Mouse (Mus musculus) lung, embryonic 15.5 days (tissue): ENCODE results near the gene Ngfr. TPM values are rescaled to one million over a fixed set of nuclear protein-coding genes. Genes with fewer than 3 reads are reported as not detected.

Source experiments
- ATAC-seq: fragments of 200-750 bp; cut with Nextera tagmentation; 2 replicates; pipeline ENCODE4 v1.8.0; 2017; ENCODE audit warnings: moderate number of reproducible peaks, borderline replicate concordance; ENCODE audit not compliant: low FRiP score, low TSS enrichment; ENCODE audit errors: extremely low read depth
- H3K27ac ChIP-seq: fragments of 300-500 bp; sonication (generic); 2 replicates; pipeline ENCODE4 v1.5.1; 2015; ENCODE audit warnings: moderate library complexity, mild to moderate bottlenecking, inconsistent platforms
- H3K27me3 ChIP-seq: fragments of 300-500 bp; sonication (generic); 2 replicates; pipeline ENCODE4 v1.6.1; 2015; ENCODE audit warnings: inconsistent platforms
- H3K36me3 ChIP-seq: fragments of 300-500 bp; sonication (generic); 2 replicates; pipeline ENCODE4 v1.6.1; 2015; ENCODE audit warnings: inconsistent platforms
- H3K4me1 ChIP-seq: fragments of 300-500 bp; sonication (generic); 2 replicates; pipeline ENCODE4 v1.6.1; 2015; ENCODE audit warnings: inconsistent platforms
- H3K4me2 ChIP-seq: fragments of 300-500 bp; sonication (generic); 2 replicates; pipeline ENCODE4 v1.6.1; 2015; ENCODE audit warnings: inconsistent platforms, mild to moderate bottlenecking, moderate library complexity
- H3K4me3 ChIP-seq: fragments of 300-500 bp; sonication (generic); 2 replicates; pipeline ENCODE4 v1.5.1; 2015; ENCODE audit warnings: mild to moderate bottlenecking, inconsistent platforms
- H3K9ac ChIP-seq: fragments of 300-500 bp; sonication (generic); 2 replicates; pipeline ENCODE4 v1.6.1; 2015; ENCODE audit warnings: inconsistent platforms
- H3K9me3 ChIP-seq: fragments of 300-500 bp; sonication (generic); 2 replicates; pipeline ENCODE4 v1.6.1; 2016; ENCODE audit warnings: inconsistent platforms
- WGBS: fragments of 180-500 bp; shearing (Covaris S2); methylation state at CpG from one replicate; pipeline ENCODE4 v1.1.7; 2015; 5-methylcytosine and 5-hydroxymethylcytosine counted together
- polyA plus RNA-seq: library from polyadenylated mRNA; unstranded; fragments of >200 nt; fragmentation: Nextera tagmentation; extraction: Ambion mirVana; gene quantifications from 2 replicates; pipeline ENCODE4 v1.2.1, GENCODE M21; 2015

The Ngfr gene
- 3.4 and 5.1 TPM in 2 replicates for polyA plus RNA-seq

GRCm38 (mm10) chr11:95587423-95587951 is at the start of gene Ngfr:
Gene Ngfr (minus strand): TSS chr11:95587735.
- Histone ChIP-seq H3K27me3 (peaks cover 77% of the 10 kb centered on the region), H3K27ac (no peak within 1 kb of the TSS), H3K9ac (no peak within 1 kb of the TSS), H3K36me3 (no peaks in the 10 kb centered on the region), H3K4me2 (peak within 1 kb of the TSS; percentile 71), H3K4me3 (peak within 1 kb of the TSS; percentile 36), H3K9me3 (no peaks in the 10 kb centered on the region), H3K4me1 (peaks cover 26% of the 10 kb centered on the region)
- peak; percentile 71 for ATAC-seq
- WGBS, result under 1% methylated on average over 32 of the region's 39 CpGs

GRCm38 (mm10) chr11:95635030-95635429 is 47.5 kb upstream of the Ngfr start:
- Histone ChIP-seq H3K9ac (no peak overlapping the region; the same call in 1 of the 2 replicates), H3K4me3 (no peak overlapping the region), H3K9me3 (no peaks in the 10 kb centered on the region), H3K4me1 (peaks cover 16% of the 10 kb centered on the region), H3K27me3 (no peaks in the 10 kb centered on the region), H3K27ac (no peak overlapping the region), H3K36me3 (no peaks in the 10 kb centered on the region), H3K4me2 (no peak overlapping the region)
- no peak for ATAC-seq
- WGBS, result 18% methylated on average over 2 of the region's 2 CpGs

- Histone ChIP-seq H3K9me3 (no peaks in the 10 kb centered on the region), H3K4me1 (peaks cover 16% of the 10 kb centered on the region), H3K4me3 (no peak overlapping the region), H3K36me3 (no peaks in the 10 kb centered on the region), H3K27me3 (peaks cover 5% of the 10 kb centered on the region), H3K4me2 (no peak overlapping the region), H3K9ac (no peak overlapping the region), H3K27ac (no peak overlapping the region)
- WGBS, result 68% methylated on average over 2 of the region's 2 CpGs
- no peak for ATAC-seq
Observed at GRCm38 (mm10) chr11:95633512-95634000, 46.0 kb upstream of the Ngfr start.

GRCm38 (mm10) chr11:95632474-95632873 is 44.9 kb upstream of the Ngfr start:
- no peak overlapping the region for H3K27ac ChIP-seq
- WGBS, result 66% methylated on average over 6 of the region's 6 CpGs

DNA sequence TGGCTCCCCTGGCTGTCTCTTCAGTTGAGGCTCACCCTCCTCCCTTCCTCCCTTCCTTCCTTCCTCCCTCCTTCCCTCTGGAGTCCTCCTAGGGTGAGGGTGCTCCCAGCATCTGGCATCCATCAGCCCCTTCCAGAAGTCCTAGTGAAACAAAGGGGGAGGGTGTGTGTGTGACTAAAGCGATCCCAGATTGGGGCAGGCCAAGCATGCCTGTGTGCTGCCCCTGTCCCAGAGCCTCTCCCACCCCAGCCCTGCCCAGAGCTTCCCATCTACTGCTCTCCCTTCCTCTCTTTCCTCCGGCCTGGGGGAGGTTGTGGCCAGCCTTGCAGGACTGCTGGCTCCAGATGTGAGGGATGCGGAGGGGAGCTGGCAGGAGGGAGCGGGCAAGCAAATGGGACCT is 43.8 kb upstream of the Ngfr start:
- Histone ChIP-seq H3K36me3 (no peaks in the 10 kb centered on the region), H3K4me2 (no peak overlapping the region), H3K27ac (peak overlapping the region; percentile 41), H3K4me1 (peaks cover 16% of the 10 kb centered on the region), H3K9me3 (no peaks in the 10 kb centered on the region), H3K4me3 (no peak overlapping the region), H3K27me3 (peaks cover 9% of the 10 kb centered on the region), H3K9ac (no peak overlapping the region)
- 43% methylated on average over 4 of the region's 4 CpGs for WGBS
- ATAC-seq, result peak; percentile 68

More at GRCm38 (mm10) chr11:95632474-95632873, 44.9 kb upstream of the Ngfr start:
- H3K9ac ChIP-seq, result no peak overlapping the region
- H3K27me3 ChIP-seq, result peaks cover 9% of the 10 kb centered on the region
- ATAC-seq, result no peak
- H3K4me2 ChIP-seq, result no peak overlapping the region
- H3K4me3 ChIP-seq, result no peak overlapping the region
- H3K9me3 ChIP-seq, result no peaks in the 10 kb centered on the region
- H3K4me1 ChIP-seq, result peaks cover 16% of the 10 kb centered on the region
- H3K36me3 ChIP-seq, result no peaks in the 10 kb centered on the region

GRCm38 (mm10) chr11:95630558-95630957 is 43.0 kb upstream of the Ngfr start:
- Histone ChIP-seq H3K27me3 (peaks cover 9% of the 10 kb centered on the region), H3K4me3 (no peak overlapping the region), H3K4me1 (peaks cover 16% of the 10 kb centered on the region), H3K9ac (no peak overlapping the region), H3K4me2 (no peak overlapping the region), H3K27ac (no peak overlapping the region), H3K9me3 (no peaks in the 10 kb centered on the region), H3K36me3 (no peaks in the 10 kb centered on the region)
- WGBS, result 87% methylated on average over 6 of the region's 6 CpGs
- ATAC-seq, result no peak

DNA sequence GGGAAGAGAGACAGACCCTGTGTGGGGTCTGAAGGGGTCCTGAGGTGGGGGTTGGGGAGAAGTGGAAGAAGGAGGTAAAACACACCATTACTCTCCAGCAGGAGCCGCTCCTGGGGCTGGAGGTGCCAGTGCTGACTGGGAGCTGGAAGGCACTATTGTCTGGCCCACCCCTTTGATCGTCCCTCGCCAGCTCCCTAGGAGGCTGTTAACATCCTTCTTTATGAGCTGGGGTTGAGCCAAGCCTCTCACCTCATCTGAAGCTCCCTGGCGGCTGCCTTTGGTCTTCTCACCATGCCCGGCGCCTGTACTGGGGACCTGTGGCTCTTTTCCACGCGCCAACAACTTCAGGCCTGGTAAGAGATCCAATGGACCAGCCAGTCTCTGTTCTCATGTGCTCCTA is 34.9 kb upstream of the Ngfr start:
- Histone ChIP-seq H3K9me3 (no peaks in the 10 kb centered on the region), H3K36me3 (no peaks in the 10 kb centered on the region), H3K4me2 (no peak overlapping the region), H3K27me3 (no peaks in the 10 kb centered on the region; the same call in 1 of the 2 replicates), H3K27ac (no peak overlapping the region), H3K4me3 (no peak overlapping the region), H3K9ac (no peak overlapping the region), H3K4me1 (peaks cover 23% of the 10 kb centered on the region)
- 36% methylated on average over 8 of the region's 8 CpGs for WGBS
- ATAC-seq, result no peak

GRCm38 (mm10) chr11:95621541-95622130 is 34.1 kb upstream of the Ngfr start:
- Histone ChIP-seq H3K9me3 (no peaks in the 10 kb centered on the region), H3K27me3 (no peaks in the 10 kb centered on the region; the same call in 1 of the 2 replicates), H3K4me2 (no peak overlapping the region), H3K4me1 (peaks cover 24% of the 10 kb centered on the region), H3K4me3 (no peak overlapping the region), H3K36me3 (no peaks in the 10 kb centered on the region), H3K27ac (no peak overlapping the region), H3K9ac (no peak overlapping the region)
- WGBS, result 47% methylated on average over 9 of the region's 9 CpGs
- no peak for ATAC-seq

DNA sequence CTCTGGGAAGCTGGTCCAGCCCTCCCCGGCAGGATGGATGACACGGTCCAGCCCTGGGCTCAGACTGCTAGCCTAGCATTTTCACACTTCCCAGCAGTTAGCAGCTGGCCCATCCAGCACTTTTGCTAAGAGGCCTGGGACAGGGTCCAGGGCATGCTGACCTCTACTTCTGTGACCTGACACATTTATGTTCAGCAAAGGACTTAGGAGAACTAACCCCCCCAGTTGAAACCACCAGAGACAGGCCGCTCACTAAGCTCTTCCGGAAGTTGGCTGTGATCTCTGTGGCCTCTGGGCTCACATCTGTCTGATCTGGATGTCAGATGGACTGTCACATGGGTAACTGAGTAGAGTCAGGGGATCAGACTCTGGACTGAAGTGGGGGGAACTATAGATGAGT is 33.5 kb upstream of the Ngfr start:
- Histone ChIP-seq H3K27me3 (no peaks in the 10 kb centered on the region; the same call in 1 of the 2 replicates), H3K4me3 (no peak overlapping the region), H3K9ac (no peak overlapping the region), H3K36me3 (no peaks in the 10 kb centered on the region), H3K4me2 (no peak overlapping the region), H3K27ac (no peak overlapping the region), H3K4me1 (peaks cover 24% of the 10 kb centered on the region), H3K9me3 (no peaks in the 10 kb centered on the region)
- ATAC-seq, result 0 out of 2 replicates have a peak, but pooled peaks have one; percentile 20
- 47% methylated on average over 4 of the region's 4 CpGs for WGBS

DNA sequence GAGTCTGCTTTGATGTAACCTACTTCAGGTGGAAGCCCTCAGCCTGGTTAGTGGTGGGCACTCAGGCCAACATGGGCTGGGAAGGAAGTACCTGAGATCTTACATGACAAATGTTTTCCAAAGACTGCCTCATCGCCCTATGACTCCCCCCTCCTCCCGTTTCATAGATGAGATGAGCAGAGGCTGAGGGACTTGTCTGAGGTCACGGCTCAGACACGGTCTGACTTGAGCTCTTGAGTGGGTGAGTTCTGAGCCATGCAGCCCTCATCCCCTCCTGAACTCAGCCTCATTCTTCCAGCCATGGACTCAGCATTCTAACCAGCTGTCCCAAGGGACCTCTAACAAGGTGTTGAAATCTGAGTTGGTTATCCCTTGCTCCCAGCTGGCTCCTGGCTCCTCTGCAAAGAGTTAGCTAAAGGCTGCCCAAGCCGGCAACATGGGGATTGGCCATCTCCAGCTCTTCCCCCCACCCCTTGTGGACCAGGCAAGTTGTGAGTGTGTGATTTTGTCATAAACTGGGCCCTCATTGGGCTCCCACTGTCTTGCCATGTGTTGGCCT is 32.4 kb upstream of the Ngfr start:
- H3K27ac ChIP-seq, result no peak overlapping the region
- no peak overlapping the region for H3K9ac ChIP-seq
- no peak for ATAC-seq
- H3K36me3 ChIP-seq, result no peaks in the 10 kb centered on the region
- H3K4me2 ChIP-seq, result no peak overlapping the region
- WGBS, result 89% methylated on average over 5 of the region's 5 CpGs
- peaks cover 24% of the 10 kb centered on the region for H3K4me1 ChIP-seq
- H3K4me3 ChIP-seq, result no peak overlapping the region
- H3K9me3 ChIP-seq, result no peaks in the 10 kb centered on the region
- no peaks in the 10 kb centered on the region; the same call in 1 of the 2 replicates for H3K27me3 ChIP-seq

- H3K9ac ChIP-seq, result no peak overlapping the region
- H3K4me3 ChIP-seq, result no peak overlapping the region
- H3K9me3 ChIP-seq, result no peaks in the 10 kb centered on the region
- H3K27me3 ChIP-seq, result no peaks in the 10 kb centered on the region; the same call in 1 of the 2 replicates
- H3K4me1 ChIP-seq, result peaks cover 24% of the 10 kb centered on the region
- ATAC-seq, result no peak
- H3K4me2 ChIP-seq, result no peak overlapping the region
- no peaks in the 10 kb centered on the region for H3K36me3 ChIP-seq
- 58% methylated on average over 3 of the region's 3 CpGs for whole genome bisulfite sequencing
- no peak overlapping the region for H3K27ac ChIP-seq
Observed at GRCm38 (mm10) chr11:95619081-95619480, 31.5 kb upstream of the Ngfr start.

DNA sequence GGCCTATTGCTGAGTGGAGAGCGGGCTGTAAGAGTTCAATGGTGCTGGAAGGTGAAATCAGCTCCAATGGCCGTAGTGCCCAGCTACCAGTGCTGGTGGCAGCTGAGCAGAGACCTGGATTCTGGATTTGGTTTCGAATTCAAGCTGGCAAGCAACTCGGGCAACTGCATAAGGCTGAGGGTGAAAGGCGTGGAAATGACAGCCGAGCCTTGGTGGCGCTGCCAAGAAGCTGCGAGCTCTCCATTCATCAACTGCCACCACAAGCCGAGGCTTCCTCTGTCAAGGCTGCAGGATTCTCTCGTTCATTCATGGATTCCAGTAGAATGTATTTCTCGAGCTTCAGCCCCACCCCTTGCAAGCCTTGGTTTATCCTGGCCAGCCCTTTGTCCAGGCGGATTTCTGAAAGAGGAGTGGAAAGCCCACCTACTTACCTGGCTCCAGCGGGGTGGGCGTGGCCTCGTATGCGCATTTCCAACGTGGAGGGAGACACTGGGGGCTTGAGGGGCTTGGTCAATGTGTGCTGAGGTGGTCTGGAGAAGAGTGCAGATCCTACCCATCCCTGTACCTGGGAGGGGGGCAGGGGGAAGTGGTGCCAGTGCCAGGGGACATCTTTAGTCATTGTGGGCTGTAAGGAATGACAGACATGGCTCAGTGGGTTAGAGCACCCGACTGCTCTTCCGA is 30.4 kb upstream of the Ngfr start:
- H3K4me1 ChIP-seq, result peaks cover 24% of the 10 kb centered on the region
- no peak overlapping the region for H3K9ac ChIP-seq
- H3K36me3 ChIP-seq, result no peaks in the 10 kb centered on the region
- no peak overlapping the region for H3K4me3 ChIP-seq
- peak overlapping the region; percentile 30; the same call in 1 of the 2 replicates for H3K4me2 ChIP-seq
- peaks cover 4% of the 10 kb centered on the region; the same call in 1 of the 2 replicates for H3K27me3 ChIP-seq
- no peaks in the 10 kb centered on the region for H3K9me3 ChIP-seq
- 41% methylated on average over 19 of the region's 19 CpGs for WGBS
- H3K27ac ChIP-seq, result no peak overlapping the region
- ATAC-seq, result no peak
